Mouse (Mus musculus) spleen, adult 2 months (tissue): Measurements from ENCODE around the gene Lin28a.

Experiments
- CTCF ChIP-seq: fragments of 200-500 bp; IDR thresholded peaks from 2 replicates; pipeline ENCODE4 v1.5.1; 2011; ENCODE audit warnings: mild to moderate bottlenecking, inconsistent platforms; ENCODE audit not compliant: insufficient read depth, insufficient read length, insufficient replicate concordance; ENCODE audit errors: extremely low read depth
- POLR2A ChIP-seq: fragments of 200-500 bp; IDR thresholded peaks from 2 replicates; pipeline ENCODE4 v1.6.1; 2011; ENCODE audit warnings: low read depth, low read length, inconsistent platforms

DNA sequence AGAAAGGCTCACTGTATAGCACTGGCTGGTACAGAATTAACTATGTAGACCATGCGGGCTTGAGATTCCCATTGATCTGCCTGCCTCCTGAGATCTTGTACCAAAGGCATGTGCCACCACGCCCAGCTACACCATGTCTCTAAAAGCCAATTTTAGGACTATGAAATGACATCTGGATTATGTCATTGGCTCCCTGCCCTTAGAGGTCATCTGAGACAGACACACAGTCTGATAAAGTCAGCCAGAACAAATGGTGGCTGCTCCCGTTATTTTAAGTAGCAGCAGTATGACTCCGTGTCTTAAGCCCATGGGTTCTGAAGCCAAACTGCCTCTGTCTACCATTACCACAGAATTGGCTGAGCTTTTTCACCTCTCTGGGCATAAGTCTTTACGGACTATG is 38.1 kb downstream of the Lin28a start:
- TF ChIP-seq POLR2A (no peak), CTCF (no peak)
